Mouse (Mus musculus) thymus, adult 2 months (tissue): Measurements from ENCODE around the gene Usp12. TPM values are rescaled to one million over a fixed set of nuclear protein-coding genes. Genes with fewer than 3 reads are reported as not detected.

Experiments
- DNase-seq: peaks from one replicate; pipeline ENCODE4 v3.0.0; 2021
- H3K27ac ChIP-seq: fragments of 200-500 bp; 2 replicates; pipeline ENCODE4 v1.5.1; 2012; ENCODE audit warnings: low read length, control low read depth; ENCODE audit not compliant: control insufficient read depth, insufficient read depth
- H3K27me3 ChIP-seq: fragments of 200-500 bp; 2 replicates; pipeline ENCODE4 v1.6.1; 2012; ENCODE audit warnings: mild to moderate bottlenecking, low read length, moderate library complexity, mixed read lengths; ENCODE audit not compliant: control insufficient read depth, insufficient read depth
- H3K36me3 ChIP-seq: fragments of 200-500 bp; 2 replicates; pipeline ENCODE4 v1.6.1; 2012; ENCODE audit warnings: mild to moderate bottlenecking, low read length, moderate library complexity; ENCODE audit not compliant: control insufficient read depth, insufficient read depth
- H3K4me1 ChIP-seq: fragments of 200-500 bp; replicated peaks from 2 replicates; pipeline ENCODE4 v1.6.1; 2012; ENCODE audit warnings: low read length; ENCODE audit not compliant: control insufficient read depth, insufficient read depth
- H3K4me3 ChIP-seq: fragments of 200-500 bp; 2 replicates; pipeline ENCODE4 v1.5.1; 2012; ENCODE audit warnings: mild to moderate bottlenecking, low read length, control low read depth, moderate library complexity; ENCODE audit not compliant: control insufficient read depth, insufficient read depth
- CTCF ChIP-seq: fragments of 200-500 bp; IDR thresholded peaks from 2 replicates; pipeline ENCODE4 v1.5.1; 2012; ENCODE audit warnings: mild to moderate bottlenecking, control low read depth, low read length, moderate library complexity, borderline replicate concordance; ENCODE audit not compliant: control insufficient read depth, poor library complexity, insufficient read depth; ENCODE audit errors: extremely low read depth
- POLR2A ChIP-seq: fragments of 200-500 bp; IDR thresholded peaks from 2 replicates; pipeline ENCODE4 v1.6.1; 2012; ENCODE audit warnings: mild to moderate bottlenecking, low read length, control low read depth, moderate library complexity; ENCODE audit not compliant: control insufficient read depth, poor library complexity, insufficient read depth; ENCODE audit errors: extremely low read depth
- WGBS: fragments of 180-500 bp; shearing (Covaris S2); methylation state at CpG from one replicate; pipeline ENCODE4 v1.1.7; 2018; 5-methylcytosine and 5-hydroxymethylcytosine counted together
- polyA plus RNA-seq: library from polyadenylated mRNA; depleted of rRNA; stranded (reverse); fragments of >200 nt; gene quantifications from 2 replicates; pipeline ENCODE4 v1.2.3, GENCODE M21; 2012

Usp12 gene
- polyA plus RNA-seq, 1 experiment, result 13.1 TPM

DNA sequence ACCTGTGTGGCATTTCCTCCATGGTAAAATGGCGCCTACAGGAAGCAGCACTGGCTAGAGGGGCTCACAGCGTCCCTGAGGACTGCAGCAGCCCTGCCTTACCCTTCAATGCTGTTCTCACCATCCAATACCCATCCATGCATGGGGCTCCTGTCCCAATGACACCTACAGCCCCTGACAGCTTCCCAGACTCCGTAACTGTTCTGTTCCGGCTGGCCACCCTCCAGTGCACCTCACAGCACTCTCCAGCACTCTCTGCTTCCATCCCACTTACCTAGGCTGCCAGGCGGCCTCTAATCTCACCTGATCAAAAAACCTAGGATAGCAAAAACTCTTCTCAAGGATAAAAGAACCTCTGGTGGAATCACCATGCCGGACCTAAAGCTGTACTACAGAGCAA, 35.6 kb downstream of the Usp12 start:
- Histone ChIP-seq H3K27me3 (no peaks in the 10 kb centered on the region), H3K4me3 (no peak overlapping the region), H3K36me3 (peaks cover 8% of the 10 kb centered on the region), H3K4me1 (no peaks in the 10 kb centered on the region), H3K27ac (no peak overlapping the region)
- TF ChIP-seq POLR2A (no peak), CTCF (no peak)
- 95% methylated on average over 6 of the region's 6 CpGs for WGBS
- no peak for DNase-seq

DNA sequence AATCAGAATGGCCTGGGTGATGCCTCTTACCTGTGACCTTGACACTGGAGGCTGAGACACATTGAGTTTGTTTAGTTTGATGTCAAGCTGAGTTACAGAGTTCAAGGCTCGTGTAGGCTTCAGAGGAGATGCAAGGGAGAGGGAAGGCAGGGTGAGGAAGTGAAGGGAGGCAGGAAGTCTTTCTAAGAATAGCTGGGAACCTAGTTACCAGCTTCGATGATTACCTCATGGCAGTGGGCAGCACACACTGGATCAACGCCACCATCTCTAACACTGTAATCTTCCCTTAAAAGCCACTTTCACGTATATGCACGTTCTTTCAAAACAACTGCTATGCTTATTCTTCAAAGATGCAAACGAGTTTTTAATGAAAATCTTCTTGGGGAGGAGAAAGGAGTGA, 36.9 kb downstream of the Usp12 start:
- H3K27ac ChIP-seq, result no peak overlapping the region
- no peak for TF ChIP-seq POLR2A
- no peak for TF ChIP-seq CTCF
- H3K4me3 ChIP-seq, result no peak overlapping the region
- no peaks in the 10 kb centered on the region for H3K4me1 ChIP-seq
- no peaks in the 10 kb centered on the region for H3K27me3 ChIP-seq
- DNase-seq, result no peak
- WGBS, result 75% methylated on average over 6 of the region's 6 CpGs
- peaks cover 15% of the 10 kb centered on the region for H3K36me3 ChIP-seq

DNA sequence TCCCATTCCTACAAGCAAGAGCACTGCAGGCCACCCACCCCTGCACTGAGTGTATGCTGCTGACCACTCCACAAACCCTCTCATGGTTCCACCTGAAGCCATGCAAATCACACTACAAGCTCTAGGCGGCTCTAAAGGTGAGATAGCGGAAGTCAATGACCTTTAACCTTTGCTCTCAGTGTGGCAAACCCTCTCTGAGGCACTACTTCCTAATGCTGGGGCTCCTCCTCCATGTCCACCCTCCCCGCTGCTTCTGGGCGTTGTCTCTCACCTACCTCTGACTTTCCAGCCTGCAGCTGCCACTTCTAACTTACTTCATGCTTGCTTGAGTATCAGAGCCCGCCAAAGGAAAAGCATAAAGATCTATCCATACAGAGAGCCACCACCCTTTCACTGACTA, 37.5 kb downstream of the Usp12 start:
- TF ChIP-seq POLR2A, result no peak
- Histone ChIP-seq H3K27me3 (no peaks in the 10 kb centered on the region), H3K27ac (no peak overlapping the region), H3K4me1 (no peaks in the 10 kb centered on the region), H3K4me3 (no peak overlapping the region), H3K36me3 (peaks cover 15% of the 10 kb centered on the region)
- no peak for DNase-seq
- 95% methylated on average over 5 of the region's 5 CpGs for WGBS

DNA sequence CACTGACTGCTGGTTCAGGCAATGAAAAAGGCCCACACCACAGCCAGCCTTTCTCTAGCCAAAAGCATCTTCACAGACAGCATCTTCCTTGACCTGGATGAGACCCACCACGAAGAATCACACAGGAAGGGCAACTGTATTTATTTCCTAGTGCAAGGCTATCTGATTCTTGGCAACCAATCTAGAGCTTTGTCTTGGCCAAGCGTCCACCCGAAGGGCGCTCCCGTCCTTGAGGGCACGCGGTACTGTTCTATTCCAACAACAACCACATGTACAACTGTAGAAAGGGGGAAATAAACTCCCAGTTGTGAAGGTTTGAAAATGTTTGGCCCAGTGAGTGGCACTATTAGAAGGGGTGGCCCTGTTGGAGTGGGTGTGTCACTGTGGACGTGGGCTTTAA, 41.6 kb downstream of the Usp12 start:
- TF ChIP-seq CTCF (no peak), POLR2A (no peak)
- WGBS, result 94% methylated on average over 8 of the region's 8 CpGs
- no peak for DNase-seq
- Histone ChIP-seq H3K27ac (no peak overlapping the region), H3K36me3 (peaks cover 20% of the 10 kb centered on the region), H3K27me3 (no peaks in the 10 kb centered on the region), H3K4me3 (no peak overlapping the region), H3K4me1 (no peaks in the 10 kb centered on the region)

DNA sequence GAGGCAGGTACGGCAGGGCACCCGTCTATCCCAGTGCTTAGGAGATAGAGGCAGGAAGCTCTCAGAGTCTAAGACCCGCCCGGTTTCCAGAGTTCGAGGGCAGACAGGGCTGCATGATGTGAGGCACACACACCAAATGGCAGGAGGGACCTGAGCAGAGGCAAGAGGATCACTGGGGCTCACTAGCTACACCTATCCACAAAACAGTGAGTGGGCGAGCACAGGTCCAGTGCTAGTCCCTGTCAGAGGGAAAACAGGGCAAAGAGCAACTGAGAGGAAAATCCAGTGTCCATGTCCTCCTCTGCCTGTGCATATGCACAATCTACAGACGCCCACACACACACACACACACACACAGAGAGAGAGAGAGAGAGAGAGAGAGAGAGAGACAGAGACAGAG, 43.8 kb downstream of the Usp12 start:
- H3K27me3 ChIP-seq, result no peaks in the 10 kb centered on the region
- no peak for DNase-seq
- WGBS, result 98% methylated on average over 7 of the region's 7 CpGs
- no peak overlapping the region for H3K4me3 ChIP-seq
- no peak for TF ChIP-seq POLR2A
- no peaks in the 10 kb centered on the region for H3K4me1 ChIP-seq
- H3K27ac ChIP-seq, result no peak overlapping the region
- peaks cover 20% of the 10 kb centered on the region for H3K36me3 ChIP-seq

DNA sequence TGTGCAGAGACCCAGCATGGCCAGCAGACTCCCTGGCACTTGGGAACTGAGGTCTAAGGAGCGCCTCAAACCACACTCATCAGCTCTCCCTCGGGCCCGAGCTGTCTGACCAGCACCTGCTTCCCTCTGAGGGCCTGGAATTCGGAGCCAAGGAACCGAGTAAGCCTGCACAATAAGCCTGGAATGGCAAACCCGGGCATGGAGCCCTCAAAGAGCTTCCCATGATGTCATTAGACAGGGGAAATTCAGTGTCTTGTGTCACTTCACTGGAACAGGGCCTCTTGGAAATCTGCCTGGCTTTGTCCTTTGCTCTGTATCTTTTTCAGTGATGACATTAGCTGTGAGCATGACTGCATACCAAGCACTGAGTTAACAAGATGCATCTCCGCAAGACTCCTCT, 44.5 kb downstream of the Usp12 start:
- TF ChIP-seq CTCF, result no peak
- no peak for TF ChIP-seq POLR2A
- WGBS, result 89% methylated on average over 7 of the region's 7 CpGs
- DNase-seq, result no peak
- peaks cover 20% of the 10 kb centered on the region for H3K36me3 ChIP-seq
- H3K4me1 ChIP-seq, result no peaks in the 10 kb centered on the region
- H3K27me3 ChIP-seq, result no peaks in the 10 kb centered on the region
- H3K27ac ChIP-seq, result no peak overlapping the region
- no peak overlapping the region for H3K4me3 ChIP-seq

DNA sequence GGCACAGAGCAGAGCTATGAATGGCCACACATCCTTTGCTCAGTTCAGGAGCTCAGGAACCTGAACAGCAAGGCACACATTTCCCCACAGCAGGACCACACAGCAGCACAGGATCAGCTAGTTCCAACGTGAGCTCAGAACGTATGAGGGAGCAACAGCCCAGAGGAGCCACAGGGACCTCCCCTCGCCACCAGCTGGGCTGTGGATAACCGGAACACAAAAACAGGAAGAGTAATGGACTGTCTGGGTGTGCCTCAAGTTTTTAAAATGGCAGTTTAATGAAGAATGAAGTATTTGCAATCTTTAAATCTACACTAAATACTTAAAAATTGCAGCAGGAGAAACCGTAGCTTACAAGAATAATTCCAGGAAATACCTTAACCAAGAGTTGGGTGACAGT, 44.9 kb downstream of the Usp12 start:
- TF ChIP-seq POLR2A (no peak), CTCF (no peak)
- peaks cover 20% of the 10 kb centered on the region for H3K36me3 ChIP-seq
- DNase-seq, result no peak

More for the DNA sequence above, 44.9 kb downstream of the Usp12 start:
- no peak overlapping the region for H3K4me3 ChIP-seq
- no peak overlapping the region for H3K27ac ChIP-seq
- WGBS, result 91% methylated on average over 5 of the region's 5 CpGs
- no peaks in the 10 kb centered on the region for H3K4me1 ChIP-seq
- no peaks in the 10 kb centered on the region for H3K27me3 ChIP-seq
